Mouse (Mus musculus) layer of hippocampus, postnatal 36 days (tissue): ENCODE results near the gene Erg28. TPM values are rescaled to one million over a fixed set of nuclear protein-coding genes. Genes with fewer than 3 reads are reported as not detected.

Source experiments
- DNase-seq, 2 experiments: peaks; one replicate each; pipeline ENCODE4 v3.0.0; 2022
- total RNA-seq, 2 experiments: library from RNA; stranded (reverse); gene quantifications; 2 replicates each; pipeline ENCODE4 v1.2.3; 2021

Erg28 gene
- total RNA-seq, result 10 to 100 TPM; 51.6 to 55.7 TPM

- DNase-seq, result peak; percentile 97
These were observed at the start of gene Erg28, which contains the start of gene Ttll5 for GRCm38 (mm10) chr12:85824438-85825264. TSS of gene Erg28 (minus strand) at chr12:85824550. TSS of gene Ttll5 (plus strand) at chr12:85824659.

DNA sequence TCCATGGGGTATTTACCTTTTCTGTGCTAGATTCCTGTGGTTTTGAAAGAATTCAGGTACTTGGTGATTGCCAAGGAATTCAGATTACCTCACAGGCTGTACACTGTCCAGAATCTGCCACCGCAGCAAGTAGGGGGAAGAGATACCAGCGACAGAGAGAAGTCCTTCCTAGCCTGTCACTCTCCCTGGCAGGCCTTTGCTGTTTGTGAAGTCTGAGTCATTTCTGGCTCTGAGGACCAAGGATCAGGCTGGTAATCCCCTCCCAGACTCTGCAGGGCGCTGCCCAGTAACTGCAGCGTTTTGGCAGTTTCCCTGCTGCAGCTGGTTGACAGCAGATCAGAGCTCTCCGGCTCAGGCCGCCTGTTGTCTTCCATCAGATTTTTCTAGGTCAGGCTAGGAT is 45.1 kb upstream of the Erg28 start:
- DNase-seq, result peak; percentile 34 to 38

DNA sequence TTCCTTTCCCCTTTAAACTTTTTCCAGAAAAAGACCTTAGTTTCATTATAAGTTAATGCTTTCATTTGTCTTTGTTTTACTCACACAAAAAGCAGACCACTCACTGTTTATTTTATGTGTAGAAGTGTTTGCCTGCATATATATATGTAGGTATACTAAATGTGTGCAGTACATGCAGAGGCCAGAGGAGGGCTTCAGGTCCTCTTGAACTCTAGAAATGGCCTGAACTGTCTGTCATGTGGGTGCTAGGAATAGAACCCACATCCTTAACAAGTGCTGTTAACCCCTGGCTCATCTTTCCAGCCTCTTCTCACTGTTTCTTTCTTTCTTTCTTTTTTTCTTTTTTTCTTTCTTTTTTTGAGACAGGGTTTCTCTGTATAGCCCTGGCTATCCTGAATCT is 42.8 kb upstream of the Erg28 start:
- DNase-seq, result no peak

DNA sequence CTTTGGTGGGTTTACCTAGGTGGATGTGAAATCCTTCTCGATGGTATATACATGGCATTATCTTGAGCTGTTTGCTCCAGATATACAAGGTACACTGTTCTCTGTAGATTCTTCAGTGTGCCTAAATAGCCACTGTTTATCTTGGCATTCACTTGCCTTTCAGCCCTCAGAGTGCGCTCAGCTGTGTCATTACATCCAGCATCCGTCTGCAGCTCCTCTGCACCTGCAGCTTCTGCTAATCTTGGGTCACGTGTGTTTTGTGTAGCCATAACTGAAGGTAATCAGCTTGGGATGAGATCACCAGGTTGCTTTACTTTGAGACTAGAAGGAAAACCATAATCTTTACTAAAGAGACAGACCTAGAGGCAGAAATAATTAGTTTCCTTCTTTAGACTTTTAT is 42.3 kb upstream of the Erg28 start:
- no peak for DNase-seq

GRCm38 (mm10) chr12:85865526-85865925 is 41.2 kb upstream of the Erg28 start:
- no peak for DNase-seq

GRCm38 (mm10) chr12:85862514-85862913 is 38.2 kb upstream of the Erg28 start:
- DNase-seq, result no peak

DNA sequence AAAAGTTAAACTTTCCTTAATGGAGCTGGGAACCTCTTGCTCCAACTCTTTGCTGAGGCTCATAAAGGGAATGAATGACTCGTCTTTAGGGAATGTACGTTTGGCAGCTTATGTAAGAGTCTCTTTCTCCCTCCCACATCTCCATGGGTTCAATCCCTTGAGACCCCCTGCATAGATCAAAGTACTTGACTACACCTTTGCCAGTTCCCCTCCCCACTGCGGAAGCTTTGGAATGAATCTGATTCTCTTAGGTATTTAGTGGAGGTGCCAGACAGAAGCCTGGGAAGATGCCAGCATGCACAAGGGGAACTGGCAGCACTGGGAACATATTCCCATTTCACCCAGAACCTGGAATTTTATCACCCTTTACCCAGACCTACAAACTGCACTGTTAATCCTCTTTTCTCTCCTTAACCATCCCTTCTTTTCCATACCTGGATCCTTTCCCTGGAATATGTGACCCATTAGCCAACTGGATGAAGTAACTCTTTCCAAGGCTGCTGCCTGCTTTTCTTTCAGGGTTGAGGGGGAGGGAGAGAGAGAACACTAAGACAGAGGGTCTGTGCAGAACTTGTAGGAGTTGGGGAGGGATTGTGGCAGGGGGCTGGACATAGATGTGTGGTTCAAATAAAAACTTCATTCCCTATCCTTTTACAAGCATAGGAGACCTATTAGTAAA is 35.3 kb upstream of the Erg28 start:
- DNase-seq, result no peak

GRCm38 (mm10) chr12:85859111-85859510 is 34.8 kb upstream of the Erg28 start:
- no peak for DNase-seq

DNA sequence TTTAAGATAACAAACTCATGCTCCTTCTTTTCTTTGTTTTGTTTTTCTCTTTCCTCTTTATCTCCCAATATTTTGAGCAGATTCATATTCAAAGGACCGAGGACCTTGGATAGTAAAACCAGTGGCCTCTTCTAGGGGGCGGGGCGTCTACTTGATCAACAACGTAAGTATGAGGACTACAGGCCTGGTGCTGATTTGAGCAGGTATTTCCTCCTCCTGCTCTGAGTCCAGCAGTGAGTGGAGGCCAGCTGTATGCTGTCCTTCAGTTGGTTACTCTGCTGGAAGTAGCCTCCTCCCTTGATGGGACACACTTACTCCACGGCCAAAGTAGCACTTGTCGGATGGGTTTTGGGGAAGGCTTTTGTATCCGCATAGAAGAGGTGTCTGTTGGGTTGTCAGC is 33.0 kb upstream of the Erg28 start:
- no peak for DNase-seq

DNA sequence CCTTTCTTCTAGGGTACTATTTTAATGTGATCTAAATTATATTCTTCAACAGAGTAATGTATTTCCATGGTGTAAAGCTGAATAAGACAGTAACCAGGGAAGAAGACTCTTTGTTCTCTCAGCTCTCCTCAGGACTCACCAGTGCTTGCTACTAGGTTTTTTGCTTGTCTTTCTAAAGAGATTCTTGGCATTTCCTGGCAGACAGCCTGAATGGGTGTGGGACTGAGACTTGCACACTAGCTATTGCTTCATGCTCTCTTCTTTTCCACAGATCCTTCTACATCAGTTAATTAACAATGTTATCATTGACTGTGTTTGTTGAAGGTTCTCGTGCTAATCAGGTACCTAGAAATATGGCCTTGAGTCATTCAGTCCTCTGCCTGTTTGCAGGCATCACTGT is 29.9 kb upstream of the Erg28 start:
- DNase-seq, result no peak

DNA sequence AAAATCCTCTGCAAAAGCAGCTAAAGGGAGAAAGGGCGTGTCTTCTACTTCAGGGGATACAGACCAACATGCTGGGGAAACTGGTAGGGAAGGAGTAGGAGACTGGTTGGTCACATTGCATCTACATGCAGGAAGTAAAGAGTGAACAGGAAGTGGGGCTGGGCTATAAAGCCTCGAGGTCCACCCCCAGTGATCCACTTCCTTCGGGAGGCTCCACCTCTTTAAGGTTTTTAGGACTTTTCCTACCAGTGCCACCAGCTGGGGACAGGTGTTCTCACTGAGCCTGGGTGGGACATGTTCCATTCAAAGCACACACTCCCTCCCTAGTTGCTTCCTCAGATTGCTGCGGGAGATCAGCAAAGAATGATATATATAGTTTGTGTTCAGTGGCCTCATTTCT is 29.5 kb upstream of the Erg28 start:
- no peak for DNase-seq

DNA sequence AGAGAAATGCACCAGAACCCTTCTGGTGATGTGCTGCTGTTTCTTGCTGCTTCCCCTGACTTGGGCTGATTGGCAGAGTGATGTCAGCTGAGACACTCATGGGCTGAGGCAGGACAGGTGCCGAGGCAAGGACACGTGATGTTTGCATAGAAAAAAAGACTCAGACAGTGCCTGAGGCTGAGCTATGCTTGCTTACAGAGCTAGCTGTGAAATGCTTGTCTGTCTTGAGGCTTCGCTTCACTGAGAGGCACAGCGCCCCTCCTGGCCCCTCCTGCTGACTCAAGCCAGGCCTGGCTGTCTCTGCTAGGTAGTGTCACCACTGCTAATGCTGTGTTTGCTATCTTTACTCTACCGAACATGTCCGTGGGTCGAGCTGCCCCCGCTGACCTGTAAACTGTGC is 26.3 kb upstream of the Erg28 start:
- no peak for DNase-seq

DNA sequence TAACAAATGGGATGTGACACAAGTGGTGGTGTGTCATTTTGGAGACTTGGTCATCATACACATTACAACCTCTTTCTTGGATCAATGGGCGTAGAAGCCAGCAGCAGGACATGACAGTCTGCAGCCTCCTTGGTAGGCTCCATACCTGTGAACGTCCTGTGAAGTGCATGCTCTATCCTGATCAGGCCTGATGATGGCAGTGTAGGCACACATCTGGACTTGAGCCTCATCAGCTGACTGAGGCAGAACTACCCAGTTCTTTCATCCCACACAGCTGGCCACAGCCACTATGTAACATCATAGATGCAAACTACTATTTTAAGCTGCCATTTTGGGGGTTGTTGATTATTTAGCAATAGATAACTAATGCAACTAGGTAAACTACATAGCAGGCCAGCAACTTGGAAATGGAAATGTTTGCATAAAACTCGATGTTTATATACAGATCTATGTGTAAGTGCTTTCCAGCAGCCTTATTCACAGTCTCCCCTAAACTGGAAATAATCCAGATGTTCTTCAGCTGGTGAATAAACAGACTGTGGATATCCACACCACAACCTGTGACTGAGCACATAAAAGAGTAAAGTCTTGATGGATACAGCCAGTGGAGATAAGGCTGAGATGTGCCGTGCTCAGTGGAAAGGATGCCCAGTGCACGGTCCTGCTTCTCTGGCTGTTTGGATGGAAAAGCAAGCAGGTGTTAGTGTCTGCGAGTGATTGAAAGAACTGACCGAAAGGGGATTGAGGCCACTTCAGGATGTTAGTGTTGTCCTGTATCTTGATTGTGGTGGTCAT is 24.0 kb upstream of the Erg28 start:
- DNase-seq, result peak in 1 of 2 experiments; percentile 20

DNA sequence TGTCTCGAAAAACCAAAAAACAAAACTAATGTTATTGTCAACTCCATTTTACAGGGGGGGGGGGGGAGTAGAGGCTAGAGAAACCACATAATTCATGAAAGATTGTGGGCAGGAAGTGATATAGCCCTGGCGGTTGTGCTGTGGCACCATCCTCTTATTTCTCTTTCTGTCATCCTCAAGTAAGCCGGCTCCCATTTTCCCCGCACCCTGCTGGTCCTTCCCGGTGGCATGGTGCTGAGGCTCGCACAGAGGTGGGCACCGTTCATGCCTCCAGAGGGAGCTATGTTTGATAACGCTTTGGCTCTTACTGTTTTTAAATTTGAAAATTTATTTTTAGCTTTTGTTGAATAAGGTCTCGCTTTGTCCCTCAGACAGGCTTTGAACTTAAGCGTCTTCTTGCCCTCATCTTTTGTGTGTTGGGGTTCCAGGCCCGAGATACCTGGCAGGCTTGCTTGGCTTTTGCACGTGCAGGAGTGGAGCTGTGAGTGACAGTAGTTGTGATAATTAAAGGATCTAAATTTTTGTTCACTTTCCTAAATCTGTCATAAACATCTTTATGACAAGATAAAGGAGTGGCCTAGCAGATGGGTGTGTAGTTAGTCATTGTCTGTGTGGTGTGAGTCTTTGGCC is 15.1 kb upstream of the Erg28 start:
- no peak for DNase-seq

- DNase-seq, result no peak
These were observed 13.4 kb upstream of the Erg28 start for GRCm38 (mm10) chr12:85837765-85838164.

GRCm38 (mm10) chr12:85834543-85834942 is 10.2 kb upstream of the Erg28 start:
- no peak for DNase-seq

DNA sequence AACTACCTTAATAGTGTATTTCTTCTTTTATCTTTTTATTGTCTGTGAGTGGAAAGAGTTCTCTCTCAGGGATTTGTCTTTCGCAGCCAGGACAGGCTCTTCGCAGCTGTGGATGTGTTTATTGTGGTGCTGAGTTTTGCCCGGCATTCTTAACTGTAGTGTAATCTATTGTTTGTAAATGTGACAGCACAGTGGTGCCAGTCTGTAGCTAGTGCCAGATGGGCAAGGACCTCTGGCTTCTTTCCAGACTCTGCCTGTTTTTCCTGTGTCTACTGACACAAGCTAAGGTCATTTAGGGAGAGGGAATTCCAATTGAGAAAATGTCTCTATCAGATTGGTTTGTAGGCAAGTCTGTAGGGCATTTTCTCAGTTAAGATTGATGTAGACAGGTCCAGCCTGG is 6.3 kb upstream of the Erg28 start:
- peak; percentile 13 to 20 for DNase-seq

DNA sequence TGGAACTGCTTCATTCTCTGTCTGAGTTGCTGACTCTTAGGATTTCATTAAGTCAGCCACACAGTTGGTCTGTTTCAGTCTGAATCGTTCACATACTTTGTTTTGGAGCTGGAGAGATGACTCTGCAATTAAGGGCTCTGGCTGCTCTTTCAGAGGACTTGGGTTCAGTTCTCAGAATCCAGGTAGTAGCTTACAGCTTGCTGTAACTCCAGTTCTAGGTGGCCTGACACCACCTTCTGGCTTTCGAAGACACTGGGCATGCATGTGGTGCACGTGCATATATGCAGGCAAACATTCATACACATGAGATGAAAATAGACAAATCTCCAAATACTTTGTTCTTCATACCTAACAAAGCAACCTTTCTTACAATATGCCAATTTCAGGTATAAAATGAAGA is 5.5 kb upstream of the Erg28 start:
- DNase-seq, result no peak

- no peak for DNase-seq
These were observed 4.5 kb upstream of the Erg28 start for GRCm38 (mm10) chr12:85828856-85829255.

- DNase-seq, result no peak
These were observed 1.5 kb upstream of the Erg28 start for GRCm38 (mm10) chr12:85825822-85826221.

DNA sequence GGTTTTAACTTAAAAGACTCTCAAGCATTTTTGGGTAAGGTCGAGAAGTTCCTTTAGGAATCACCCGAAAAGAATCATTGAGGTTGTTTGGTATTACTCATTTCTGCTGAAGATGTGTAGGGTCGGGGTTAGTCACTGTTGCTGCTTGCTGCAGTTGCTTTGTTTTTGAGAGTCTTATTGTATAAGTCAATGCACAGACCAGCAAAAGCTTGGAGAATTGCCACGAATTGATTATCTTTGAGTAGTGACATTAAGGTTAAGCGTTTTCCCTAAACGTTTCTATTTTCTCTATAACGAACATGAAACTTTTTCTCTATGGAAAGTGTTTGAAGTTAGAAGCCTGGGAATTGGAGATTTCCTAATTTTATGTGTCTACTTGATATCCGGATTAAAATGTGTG is 1.0 kb upstream of the Erg28 start:
- DNase-seq, result no peak

DNA sequence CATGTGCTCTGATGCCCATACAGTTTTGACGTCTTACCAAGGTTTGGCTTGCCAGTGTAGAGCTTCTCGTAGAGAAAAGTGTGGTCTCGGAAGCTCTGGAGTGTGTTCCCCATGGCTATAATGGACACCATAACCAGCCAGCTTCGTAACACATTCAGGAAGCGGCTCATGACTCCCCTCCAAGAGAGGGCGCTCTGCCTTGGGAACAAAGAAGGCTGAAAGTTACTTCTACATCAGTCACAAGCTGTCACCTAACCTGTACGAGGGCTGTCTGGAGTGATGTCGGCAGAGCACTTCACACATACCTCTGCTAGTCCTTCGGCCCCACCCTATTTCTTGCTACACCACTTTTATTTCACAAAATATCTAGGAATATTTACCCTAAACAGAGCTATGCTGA is 2.3 kb downstream of the Erg28 start:
- no peak for DNase-seq

GRCm38 (mm10) chr12:85813599-85813998 is 10.8 kb downstream of the Erg28 start:
- no peak for DNase-seq
